Mouse (Mus musculus) C2C12 (cell line): ENCODE results near the gene Map4k4. TPM values are rescaled to one million over a fixed set of nuclear protein-coding genes. Genes with fewer than 3 reads are reported as not detected.
A peak's percentile ranks its signal among the peaks of the same experiment; 100 is the strongest.

Experiments
- H3K27me3 ChIP-seq: one replicate; pipeline ENCODE4 v1.6.1; 2011; ENCODE audit not compliant: control insufficient read depth, insufficient read depth, insufficient read length
- H3K36me3 ChIP-seq: one replicate; pipeline ENCODE4 v1.6.1; 2011; ENCODE audit not compliant: control insufficient read depth, insufficient read depth
- H3K4me3 ChIP-seq: one replicate; pipeline ENCODE4 v1.5.1; 2011; ENCODE audit warnings: mild to moderate bottlenecking, control low read depth; ENCODE audit not compliant: poor library complexity, insufficient read depth, severe bottlenecking
- H3K79me2 ChIP-seq: one replicate; pipeline ENCODE4 v1.6.1; 2011; ENCODE audit not compliant: control insufficient read depth, insufficient read depth
- H3K79me3 ChIP-seq: one replicate; pipeline ENCODE4 v1.6.1; 2011; ENCODE audit warnings: low read depth, control low read depth
- H3ac ChIP-seq: one replicate; pipeline ENCODE3; 2011; ENCODE audit warnings: low read depth; ENCODE audit not compliant: control insufficient read depth, insufficient read length
- CEBPB ChIP-seq: IDR thresholded peaks from one replicate; pipeline ENCODE4 v1.6.1; 2011; ENCODE audit warnings: low read depth, mild to moderate bottlenecking, control low read depth, moderate library complexity
- CTCF ChIP-seq: IDR thresholded peaks from one replicate; pipeline ENCODE4 v1.5.1; 2011; ENCODE audit not compliant: control insufficient read depth, insufficient read depth, insufficient read length
- FOSL1 ChIP-seq: IDR thresholded peaks from one replicate; pipeline ENCODE4 v1.8.0; 2011; ENCODE audit warnings: mild to moderate bottlenecking, low read length; ENCODE audit not compliant: poor library complexity, insufficient read depth, severe bottlenecking
- MAX ChIP-seq: IDR thresholded peaks from one replicate; pipeline ENCODE4 v1.6.1; 2011; ENCODE audit warnings: mild to moderate bottlenecking, control low read depth
- MYOD1 ChIP-seq: IDR thresholded peaks from one replicate; pipeline ENCODE4 v1.6.1; 2011; ENCODE audit warnings: low read depth; ENCODE audit not compliant: control insufficient read depth, insufficient read length
- MYOG ChIP-seq: IDR thresholded peaks from one replicate; pipeline ENCODE4 v1.6.1; 2011; ENCODE audit not compliant: control insufficient read depth, insufficient read length; ENCODE audit errors: extremely low read depth
- USF1 ChIP-seq: IDR thresholded peaks from one replicate; pipeline ENCODE4 v1.6.1; 2011; ENCODE audit warnings: low read depth, mild to moderate bottlenecking, control low read depth, moderate library complexity
- polyA plus RNA-seq: library from polyadenylated mRNA; unstranded; fragments of >200 nt; fragmentation: generic; extraction: Trizol; gene quantifications from one replicate; pipeline ENCODE4 v1.2.1, GENCODE M21; 2012; ENCODE audit warnings: missing spikeins

Gene Map4k4
- polyA plus RNA-seq, 1 experiment, result 141 TPM

- no peaks in the 10 kb centered on the region for H3K36me3 ChIP-seq
- H3K27me3 ChIP-seq, result no peaks in the 10 kb centered on the region
- no peak overlapping the region for H3K4me3 ChIP-seq
- peak overlapping the region; percentile 30 for H3ac ChIP-seq
- no peaks in the 10 kb centered on the region for H3K79me3 ChIP-seq
- no peak for TF ChIP-seq FOSL1
- peak; percentile 86 for TF ChIP-seq MYOD1
- peaks cover 4% of the 10 kb centered on the region for H3K79me2 ChIP-seq
Observed at GRCm38 (mm10) chr1:39895097-39895496, 5.6 kb upstream of the Map4k4 start.

DNA sequence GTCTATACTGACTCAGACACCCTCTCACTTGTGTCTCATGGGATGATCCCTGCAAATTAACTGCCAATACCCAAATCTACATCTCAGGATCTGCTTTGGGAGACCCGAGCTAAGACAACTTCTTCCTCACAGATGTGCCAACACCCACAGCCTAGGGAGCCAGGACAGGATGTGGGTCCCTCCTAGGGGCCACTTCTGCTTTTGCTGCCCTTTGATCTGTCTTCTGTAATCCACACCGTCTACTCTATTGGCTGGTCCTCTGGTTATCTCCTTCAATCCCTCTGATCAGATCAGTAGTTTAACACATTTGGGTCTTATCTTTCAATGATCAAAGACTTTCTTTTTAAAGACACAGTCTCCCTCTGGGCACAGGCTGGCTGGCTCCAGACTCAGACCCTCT lies 5.2 kb upstream of the Map4k4 start:
- peak overlapping the region; percentile 30 for H3ac ChIP-seq

DNA sequence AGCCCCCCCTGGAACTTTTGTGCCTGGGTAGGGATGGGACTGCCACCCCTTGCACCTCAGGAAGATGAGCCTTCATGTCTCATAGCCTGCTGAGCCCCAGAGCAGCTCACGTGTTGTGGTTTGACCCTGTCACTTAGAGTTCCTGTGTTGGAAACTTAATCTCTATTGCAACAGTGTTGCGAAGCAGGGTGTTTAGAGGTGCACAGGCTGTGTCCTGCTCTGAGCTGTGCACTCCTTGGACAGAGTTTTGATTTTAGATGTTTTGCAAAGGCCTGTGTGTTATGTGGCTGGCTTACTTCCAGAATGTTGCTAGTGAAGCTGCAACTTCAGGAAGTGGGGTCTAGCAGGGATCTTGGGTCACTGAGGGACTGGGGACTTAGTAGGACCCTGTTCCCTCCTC lies 4.1 kb upstream of the Map4k4 start:
- Histone ChIP-seq H3K79me2 (peaks cover 14% of the 10 kb centered on the region), H3K4me3 (no peak overlapping the region), H3K27me3 (no peaks in the 10 kb centered on the region), H3K79me3 (peaks cover 5% of the 10 kb centered on the region), H3K36me3 (no peaks in the 10 kb centered on the region), H3ac (no peak overlapping the region)
- TF ChIP-seq CTCF (no peak), MYOD1 (no peak), MAX (no peak), CEBPB (peak; percentile 89), FOSL1 (no peak), USF1 (peak; percentile 36), MYOG (no peak)

More for the DNA sequence above, 5.2 kb upstream of the Map4k4 start:
- H3K79me2 ChIP-seq, result peaks cover 6% of the 10 kb centered on the region
- H3K36me3 ChIP-seq, result no peaks in the 10 kb centered on the region
- no peak for TF ChIP-seq MYOG
- no peaks in the 10 kb centered on the region for H3K27me3 ChIP-seq
- H3K79me3 ChIP-seq, result no peaks in the 10 kb centered on the region
- H3K4me3 ChIP-seq, result no peak overlapping the region

DNA sequence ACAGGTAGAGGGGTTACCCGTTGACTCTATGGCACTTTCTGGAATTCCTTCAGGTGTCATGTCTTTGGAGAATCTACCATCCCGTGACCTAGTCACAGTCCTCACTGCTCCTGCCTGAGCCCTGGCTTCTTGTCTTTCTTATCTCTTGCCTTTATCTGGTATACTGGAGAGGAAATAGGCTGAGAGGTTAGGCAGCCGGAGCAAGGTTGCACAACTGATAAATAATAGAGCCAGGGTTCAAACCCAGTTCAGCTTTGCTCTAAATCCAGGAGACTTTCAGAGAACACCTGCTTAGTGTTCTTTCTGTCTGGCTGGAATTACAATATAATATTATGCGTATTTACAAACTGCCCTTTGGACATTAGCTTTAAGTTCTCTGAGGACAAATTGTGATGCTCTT lies 2.0 kb upstream of the Map4k4 start:
- Histone ChIP-seq H3K36me3 (peaks cover 10% of the 10 kb centered on the region), H3K79me2 (peaks cover 35% of the 10 kb centered on the region), H3K4me3 (no peak overlapping the region), H3ac (no peak overlapping the region), H3K27me3 (no peaks in the 10 kb centered on the region), H3K79me3 (peaks cover 26% of the 10 kb centered on the region)
- TF ChIP-seq MYOD1 (no peak), CTCF (no peak), CEBPB (no peak), USF1 (no peak), FOSL1 (no peak), MYOG (no peak)

DNA sequence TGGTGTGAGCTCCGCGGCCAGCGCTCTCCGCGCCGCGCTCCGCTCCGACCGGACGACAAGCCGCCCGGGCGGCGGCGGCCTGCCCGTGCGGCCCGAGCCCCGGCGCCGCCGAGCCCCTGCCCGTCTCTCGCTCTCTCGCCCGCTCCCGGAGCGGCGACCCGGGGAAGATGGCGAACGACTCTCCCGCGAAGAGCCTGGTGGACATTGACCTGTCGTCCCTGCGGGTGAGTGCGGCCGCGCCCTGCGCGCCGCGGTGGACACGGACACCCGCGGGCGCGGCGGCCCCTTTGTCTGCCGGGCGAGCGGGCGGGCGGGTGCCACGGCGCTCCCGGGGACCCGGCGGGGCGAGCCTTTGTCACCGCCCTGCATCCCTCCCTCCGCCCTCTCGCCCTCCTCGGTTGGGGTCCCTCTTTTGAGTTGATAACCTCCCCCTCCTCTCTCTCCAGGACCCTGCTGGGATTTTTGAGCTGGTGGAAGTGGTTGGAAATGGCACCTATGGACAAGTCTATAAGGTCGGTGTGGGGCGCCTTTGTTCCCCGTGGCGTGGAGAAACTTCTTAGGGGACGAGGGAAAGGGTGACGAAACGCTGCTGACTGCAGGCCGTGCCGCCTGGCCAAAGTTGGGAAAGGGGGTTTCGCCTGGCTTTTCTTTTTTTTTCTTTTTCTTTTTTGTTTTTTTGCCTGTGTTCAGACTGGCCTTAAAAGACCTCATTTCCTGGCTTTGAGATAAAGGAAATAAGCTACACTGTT lies 524 bp downstream of the Map4k4 start:
- peaks cover 60% of the 10 kb centered on the region for H3K79me2 ChIP-seq
- peak overlapping the region; percentile 72 for H3K4me3 ChIP-seq
- H3K79me3 ChIP-seq, result peaks cover 52% of the 10 kb centered on the region
- H3ac ChIP-seq, result peak overlapping the region; percentile 98
- H3K36me3 ChIP-seq, result peaks cover 36% of the 10 kb centered on the region
- TF ChIP-seq MAX (peak; percentile 17), USF1 (no peak)
- no peaks in the 10 kb centered on the region for H3K27me3 ChIP-seq

DNA sequence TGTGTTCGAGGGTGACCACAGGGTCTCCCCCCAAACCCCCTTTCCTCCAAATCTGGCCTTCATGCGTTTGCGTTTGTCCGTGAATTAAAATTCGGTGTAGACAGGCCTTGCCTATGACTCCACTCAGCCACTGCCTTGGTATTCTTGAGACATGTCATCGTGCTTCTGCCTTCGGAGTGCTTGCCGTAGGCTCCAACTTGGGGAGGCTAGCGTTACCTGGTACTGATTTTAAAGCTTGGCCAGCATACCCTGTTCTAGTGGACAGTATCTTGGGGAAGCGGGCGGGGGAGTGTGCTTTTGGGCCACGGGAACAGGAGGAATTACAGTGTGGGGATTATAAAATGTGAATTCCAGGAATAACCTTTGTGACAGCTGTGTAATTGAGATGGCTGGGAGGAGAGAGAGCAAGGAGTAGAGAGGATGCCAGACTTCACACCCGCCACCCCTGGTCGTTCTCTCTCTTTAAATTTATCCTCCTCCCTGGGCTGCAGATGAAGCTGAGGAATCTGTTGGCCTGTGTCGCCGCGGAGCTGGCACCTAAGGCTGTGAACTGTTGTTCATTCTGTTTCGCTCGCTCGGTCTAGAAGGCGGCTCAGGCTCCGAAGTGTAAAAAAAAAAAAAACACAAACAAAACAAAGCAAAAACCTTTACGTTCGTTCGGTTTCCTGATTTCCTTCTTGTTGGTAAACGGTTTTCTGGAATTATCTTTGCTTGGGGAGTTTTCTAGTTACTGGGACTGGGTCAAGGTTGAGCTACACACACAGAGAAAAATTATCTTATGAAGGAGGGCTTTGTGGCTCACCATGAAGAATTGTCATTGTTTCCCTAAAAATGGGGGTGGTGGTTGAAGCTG lies 1.4 kb downstream of the Map4k4 start:
- Histone ChIP-seq H3K27me3 (no peaks in the 10 kb centered on the region), H3K79me2 (peaks cover 69% of the 10 kb centered on the region)
- TF ChIP-seq CEBPB (no peak), MYOD1 (no peak), CTCF (no peak), MAX (no peak), USF1 (no peak), MYOG (no peak), FOSL1 (no peak)

More for the DNA sequence above, 1.4 kb downstream of the Map4k4 start:
- Histone ChIP-seq H3K79me3 (peaks cover 60% of the 10 kb centered on the region), H3K4me3 (peak overlapping the region; percentile 72), H3K36me3 (peaks cover 44% of the 10 kb centered on the region), H3ac (peak overlapping the region; percentile 86)
